Mouse (Mus musculus): Measurements from ENCODE around the gene Vmo1. TPM values are rescaled to one million over a fixed set of nuclear protein-coding genes. Genes with fewer than 3 reads are reported as not detected.

Gene Vmo1
- not detected for polyA plus RNA-seq (2017; shearing (Covaris generic))

GRCm38 (mm10) chr11:70514288-70514687 is at the start of gene Vmo1:
TSS of gene Vmo1 (minus strand) at chr11:70514616.

GRCm38 (mm10) chr11:70562287-70562994 is 48.0 kb upstream of the Vmo1 start, which contains the start of gene Mink1:
TSS of gene Mink1 (plus strand) at chr11:70562881.

GRCm38 (mm10) chr11:70539877-70540587 is 25.6 kb upstream of the Vmo1 start, which contains the start of gene Pld2:
TSS of gene Pld2 (plus strand) at chr11:70540064.

GRCm38 (mm10) chr11:70532839-70533238 is 18.4 kb upstream of the Vmo1 start, which contains the start of gene Gm40193:
TSS of gene Gm40193 (minus strand) at chr11:70532939.

DNA sequence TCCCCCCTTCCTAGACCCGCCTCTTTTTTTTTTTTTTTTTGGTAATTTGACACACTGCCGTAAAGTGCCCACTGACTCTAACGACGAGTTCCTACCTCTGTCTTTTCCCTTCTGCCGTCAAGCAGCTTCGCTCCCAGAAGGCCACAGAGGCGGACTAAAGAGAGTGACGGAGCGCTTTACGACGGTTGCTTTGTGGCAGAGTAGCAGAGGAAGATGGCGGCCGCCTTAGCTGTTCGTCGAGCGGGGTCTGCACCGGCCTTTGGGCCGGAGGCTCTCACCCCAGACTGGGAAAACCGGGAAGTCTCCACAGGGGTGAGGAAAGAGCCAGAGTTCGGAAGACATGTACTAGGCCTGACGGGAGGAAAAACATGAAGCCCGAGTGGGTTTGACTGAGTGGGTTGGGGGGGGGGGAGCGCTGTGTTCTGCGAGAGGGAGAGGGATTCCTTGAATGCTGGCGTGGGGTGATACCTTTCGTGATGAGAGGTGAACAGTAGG is 10.8 kb upstream of the Vmo1 start, which contains the start of gene Psmb6:
Gene Psmb6, plus strand, starts transcription at position 184 of the 495 bp plus-strand sequence.

DNA sequence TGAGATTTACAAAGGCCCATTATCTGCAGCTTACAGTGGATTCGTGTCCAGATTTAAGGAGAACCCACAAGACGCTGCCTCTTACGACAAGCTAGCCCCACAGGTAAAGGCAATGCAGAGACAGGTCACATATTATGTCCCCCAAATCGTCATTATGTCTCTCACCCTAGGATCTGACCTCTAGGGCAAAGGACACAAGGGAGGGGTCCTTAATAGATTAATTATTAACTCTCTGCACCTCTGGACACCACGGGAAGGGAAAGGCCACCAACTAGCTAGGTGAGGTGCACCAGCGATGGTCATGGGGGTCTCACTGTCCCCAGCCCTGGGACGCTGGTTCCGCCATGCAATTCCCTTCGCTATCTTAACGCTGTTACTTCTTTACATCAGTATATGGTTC is 4.5 kb upstream of the Vmo1 start, which contains the start of gene Gltpd2:
Gene Gltpd2, plus strand, starts transcription at position 274 of the 400 bp plus-strand sequence.

GRCm38 (mm10) chr11:70504970-70505369 is 9.4 kb downstream of the Vmo1 start, which contains the start of gene Tm4sf5:
TSS of gene Tm4sf5 (plus strand) at chr11:70505244.

Other genes starting within 250 kb of the Vmo1 start
- gene Alox12e, start 192.0 kb downstream of the Vmo1 start, polyA plus RNA-seq (2017; shearing (Covaris generic)) = under 1 TPM in 1 of 2 experiments, not detected in 1; 0.26 TPM
- gene Alox15, start 162.6 kb downstream of the Vmo1 start, polyA plus RNA-seq (2017; shearing (Covaris generic)) = 1 to 10 TPM in 1 of 2 experiments, under 1 TPM in 1; 0.67 to 2.4 TPM
- 10 to 100 TPM in 1 of 2 experiments, 1 to 10 TPM in 1; 8.7 to 12.7 TPM for gene Pelp1, start 104.6 kb downstream of the Vmo1 start, polyA plus RNA-seq (2017; shearing (Covaris generic))
- gene Arrb2, start 82.0 kb downstream of the Vmo1 start, polyA plus RNA-seq (2017; shearing (Covaris generic)) = 100 to 1,000 TPM; 315 to 338 TPM
- gene Med11, start 62.7 kb downstream of the Vmo1 start, polyA plus RNA-seq (2017; shearing (Covaris generic)) = 10 to 100 TPM; 74.9 to 86.6 TPM
- gene Zmynd15, start 55.2 kb downstream of the Vmo1 start, polyA plus RNA-seq (2017; shearing (Covaris generic)) = not detected
- 1 to 10 TPM in 1 of 2 experiments, under 1 TPM in 1; 0.62 to 3.5 TPM for gene Cxcl16, start 54.6 kb downstream of the Vmo1 start, polyA plus RNA-seq (2017; shearing (Covaris generic))
- 1 to 10 TPM; 1.9 to 3.4 TPM for gene Tm4sf5, start 9.4 kb downstream of the Vmo1 start, polyA plus RNA-seq (2017; shearing (Covaris generic))
- under 1 TPM in 1 of 2 experiments, not detected in 1; 0.52 TPM for gene Gltpd2, start 4.6 kb upstream of the Vmo1 start, polyA plus RNA-seq (2017; shearing (Covaris generic))
- 100 to 1,000 TPM; 304 to 369 TPM for gene Psmb6, start 10.8 kb upstream of the Vmo1 start, polyA plus RNA-seq (2017; shearing (Covaris generic))
- gene Gm40193, start 18.3 kb upstream of the Vmo1 start, polyA plus RNA-seq (2017; shearing (Covaris generic)) = not detected
- gene Pld2, start 25.4 kb upstream of the Vmo1 start, polyA plus RNA-seq (2017; shearing (Covaris generic)) = 1 to 10 TPM; 2.3 to 3.0 TPM
- 10 to 100 TPM; 14.6 to 17.0 TPM for gene Mink1, start 48.3 kb upstream of the Vmo1 start, polyA plus RNA-seq (2017; shearing (Covaris generic))
- gene 4930544D05Rik, start 101.2 kb upstream of the Vmo1 start, polyA plus RNA-seq (2017; shearing (Covaris generic)) = under 1 TPM in 1 of 2 experiments, not detected in 1; 0.26 TPM
- 1 to 10 TPM in 1 of 2 experiments, under 1 TPM in 1; 0.88 to 1.7 TPM for gene Chrne, start 104.6 kb upstream of the Vmo1 start, polyA plus RNA-seq (2017; shearing (Covaris generic))
- under 1 TPM in 1 of 2 experiments, not detected in 1; 0.90 TPM for gene Gp1ba, start 124.5 kb upstream of the Vmo1 start, polyA plus RNA-seq (2017; shearing (Covaris generic))
- gene Rnf167, start 132.6 kb upstream of the Vmo1 start, polyA plus RNA-seq (2017; shearing (Covaris generic)) = 100 to 1,000 TPM; 284 to 341 TPM
- gene Slc25a11, start 132.9 kb upstream of the Vmo1 start, polyA plus RNA-seq (2017; shearing (Covaris generic)) = 100 to 1,000 TPM; 159 to 161 TPM
- 1,000 to 10,000 TPM; 4,890 to 5,701 TPM for gene Pfn1, start 140.0 kb upstream of the Vmo1 start, polyA plus RNA-seq (2017; shearing (Covaris generic))
- gene Eno3, start 142.6 kb upstream of the Vmo1 start, polyA plus RNA-seq (2017; shearing (Covaris generic)) = 10 to 100 TPM; 16.2 to 18.7 TPM
- gene Spag7, start 154.8 kb upstream of the Vmo1 start, polyA plus RNA-seq (2017; shearing (Covaris generic)) = 10 to 100 TPM; 76.6 to 85.5 TPM
- 10 to 100 TPM; 29.8 to 41.1 TPM for gene Camta2, start 173.5 kb upstream of the Vmo1 start, polyA plus RNA-seq (2017; shearing (Covaris generic))
- under 1 TPM in 1 of 2 experiments, not detected in 1; 0.27 TPM for gene Inca1, start 185.5 kb upstream of the Vmo1 start, polyA plus RNA-seq (2017; shearing (Covaris generic))
- gene Kif1c, start 185.9 kb upstream of the Vmo1 start, polyA plus RNA-seq (2017; shearing (Covaris generic)) = 1 to 10 TPM; 2.6 to 3.9 TPM
- 1 to 10 TPM; 7.3 to 7.5 TPM for gene Zfp3, start 249.6 kb upstream of the Vmo1 start, polyA plus RNA-seq (2017; shearing (Covaris generic))

Measured in activated CD4-positive, CD25-positive, alpha-beta regulatory T cell (primary cell).